Mouse (Mus musculus) E14TG2a.4 (cell line): ENCODE data around the gene Map2k6.

ENCODE experiments used
- CTCF ChIP-seq: conservative IDR thresholded peaks from 2 replicates; pipeline ENCODE4 v1.5.1; 2014; ENCODE audit warnings: low read length
- POU5F1 ChIP-seq: IDR thresholded peaks from 2 replicates; pipeline ENCODE4 v1.6.1; 2014; ENCODE audit warnings: low read length, borderline replicate concordance

GRCm38 (mm10) chr11:110487796-110488195 is 88.9 kb downstream of the Map2k6 start:
- TF ChIP-seq CTCF, result no peak
- no peak for TF ChIP-seq POU5F1
